Mouse (Mus musculus): Measurements from ENCODE around the gene Scrn3. TPM values are rescaled to one million over a fixed set of nuclear protein-coding genes. Genes with fewer than 3 reads are reported as not detected.

Scrn3 gene
- 45.4 TPM for polyA plus RNA-seq (2014; fragmentation: Illumina TruSeq; extraction: RNeasy Lipid Tissue Mini Kit (QIAGEN cat#74804))

GRCm38 (mm10) chr2:73312152-73313116 lies at the start of gene Scrn3, which contains the start of gene Cir1:
Gene Scrn3, plus strand, starts transcription at chr2:73312601.
Gene Cir1, minus strand, starts transcription at chr2:73312701.

GRCm38 (mm10) chr2:73271459-73272161 lies 40.8 kb upstream of the Scrn3 start, which contains the start of gene Sp9:
Gene Sp9, plus strand, starts transcription at chr2:73271925.

GRCm38 (mm10) chr2:73386356-73387046 lies 74.1 kb downstream of the Scrn3 start, which contains the start of gene Gpr155:
Gene Gpr155, minus strand, starts transcription at chr2:73386572.

Other genes starting within 250 kb of the Scrn3 start
- gene Ola1, start 93.7 kb upstream of the Scrn3 start, polyA plus RNA-seq (2014; fragmentation: Illumina TruSeq; extraction: RNeasy Lipid Tissue Mini Kit (QIAGEN cat#74804)): 243 TPM
- gene Sp9, start 40.7 kb upstream of the Scrn3 start, polyA plus RNA-seq (2014; fragmentation: Illumina TruSeq; extraction: RNeasy Lipid Tissue Mini Kit (QIAGEN cat#74804)): not detected
- 98.8 TPM for gene Cir1, start 100 bp downstream of the Scrn3 start, polyA plus RNA-seq (2014; fragmentation: Illumina TruSeq; extraction: RNeasy Lipid Tissue Mini Kit (QIAGEN cat#74804))
- gene Gpr155, start 74.0 kb downstream of the Scrn3 start, polyA plus RNA-seq (2014; fragmentation: Illumina TruSeq; extraction: RNeasy Lipid Tissue Mini Kit (QIAGEN cat#74804)): 36.5 TPM
- 31.2 TPM for gene Wipf1, start 217.1 kb downstream of the Scrn3 start, polyA plus RNA-seq (2014; fragmentation: Illumina TruSeq; extraction: RNeasy Lipid Tissue Mini Kit (QIAGEN cat#74804))

Measured in ovary, adult 10 weeks (tissue).